Mouse (Mus musculus) megakaryocyte-erythroid progenitor cell, adult 5 weeks (primary cell): ENCODE measurements around the gene Smco4. TPM values are rescaled to one million over a fixed set of nuclear protein-coding genes. Genes with fewer than 3 reads are reported as not detected.

Experiments
- polyA plus RNA-seq: library from polyadenylated mRNA; stranded (reverse); fragments of >175 nt; gene quantifications from 2 replicates; pipeline ENCODE4 v1.2.3, GENCODE M21; 2012

Gene Smco4
- 24.3 and 28.4 TPM in 2 replicates for polyA plus RNA-seq

DNA sequence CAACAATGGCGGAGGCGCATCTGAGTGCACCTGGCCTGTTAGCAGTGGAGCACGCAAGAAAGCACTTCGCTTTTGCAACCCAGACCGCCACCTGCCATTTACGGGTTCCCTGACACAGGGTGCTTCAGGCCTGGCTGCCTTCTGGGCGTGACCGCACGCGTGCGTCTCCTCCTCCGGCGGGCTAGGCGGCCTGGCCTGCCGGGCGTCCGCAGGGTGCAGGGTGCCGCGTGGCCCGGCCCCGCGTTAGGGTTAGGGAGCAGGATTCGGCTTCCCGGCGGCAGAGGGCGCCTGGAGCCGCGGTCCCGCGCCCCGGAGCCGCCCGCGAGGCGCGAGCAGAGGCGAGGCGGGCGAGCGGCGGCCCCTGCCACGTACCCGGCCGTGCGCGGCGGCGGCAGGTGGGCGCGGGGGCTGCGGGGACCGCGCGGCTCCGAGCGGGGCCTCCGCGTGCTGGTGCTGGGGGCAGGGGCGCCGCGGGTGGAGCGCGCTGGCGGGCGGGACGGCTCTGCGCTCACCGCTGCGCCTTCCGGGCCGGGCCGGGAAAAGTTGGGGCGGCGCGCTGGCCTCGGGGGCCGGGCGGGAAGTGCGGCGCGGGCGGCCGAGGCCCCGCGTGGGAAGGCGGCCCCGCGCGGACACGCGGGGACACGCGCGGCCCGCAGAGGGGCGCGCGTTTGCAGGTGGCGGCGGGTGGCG lies at the start of gene Smco4:
Gene Smco4, plus strand, starts transcription at position 198 of the 690 bp plus-strand sequence.

Other genes with a start within 250 kb of the Smco4 start
- 12.9 and 14.6 TPM in 2 replicates for gene Med17, start 213.5 kb upstream of the Smco4 start, polyA plus RNA-seq
- gene Taf1d, start 187.2 kb upstream of the Smco4 start, polyA plus RNA-seq, result 28.1 and 28.8 TPM in 2 replicates
- 1.5 and 1.9 TPM in 2 replicates for gene 4931406C07Rik, start 187.0 kb upstream of the Smco4 start, polyA plus RNA-seq
- gene Cep295, start 135.6 kb upstream of the Smco4 start, polyA plus RNA-seq, result 3.8 and 4.0 TPM in 2 replicates
- gene Deup1, start 134.5 kb downstream of the Smco4 start, polyA plus RNA-seq, result not detected in 2 replicates
- 1.2 and 2.6 TPM in 2 replicates for gene Slc36a4, start 216.3 kb downstream of the Smco4 start, polyA plus RNA-seq